Mouse (Mus musculus) limb, embryonic 14.5 days (tissue): ENCODE measurements around the gene Snx29. TPM values are rescaled to one million over a fixed set of nuclear protein-coding genes. Genes with fewer than 3 reads are reported as not detected.

ENCODE experiments used
- ATAC-seq: fragments of 200-750 bp; cut with Nextera tagmentation; 2 replicates; pipeline ENCODE4 v1.8.0; 2017; ENCODE audit warnings: low read depth, moderate number of reproducible peaks, moderate TSS enrichment; ENCODE audit not compliant: low FRiP score
- DNase-seq: peaks from one replicate; pipeline ENCODE4 v3.0.0-alpha.2; 2015; ENCODE audit warnings: low spot score
- H3K27ac ChIP-seq: fragments of 300-500 bp; sonication (generic); replicated peaks from 2 replicates; pipeline ENCODE4 v1.5.1; 2014; ENCODE audit warnings: low read depth, mild to moderate bottlenecking, low read length, moderate library complexity, mixed read lengths
- H3K27me3 ChIP-seq: fragments of 300-500 bp; sonication (generic); 2 replicates; pipeline ENCODE4 v1.6.1; 2014; ENCODE audit warnings: low read length, mixed read lengths; ENCODE audit not compliant: control insufficient read depth, insufficient read depth
- H3K36me3 ChIP-seq: fragments of 300-500 bp; sonication (generic); 2 replicates; pipeline ENCODE4 v1.6.1; 2014; ENCODE audit warnings: mild to moderate bottlenecking, low read length, moderate library complexity, mixed read lengths; ENCODE audit not compliant: control insufficient read depth, insufficient read depth
- H3K4me1 ChIP-seq: fragments of 300-500 bp; sonication (generic); 2 replicates; pipeline ENCODE4 v1.6.1; 2014; ENCODE audit warnings: antibody characterized with exemption, low read length, mixed read lengths; ENCODE audit not compliant: control insufficient read depth, insufficient read depth
- H3K4me2 ChIP-seq: fragments of 300-500 bp; sonication (generic); replicated peaks from 2 replicates; pipeline ENCODE4 v1.6.1; 2014; ENCODE audit warnings: low read depth, mild to moderate bottlenecking, low read length, moderate library complexity; ENCODE audit not compliant: severe bottlenecking
- H3K4me3 ChIP-seq: fragments of 300-500 bp; sonication (generic); replicated peaks from 2 replicates; pipeline ENCODE4 v1.5.1; 2014; ENCODE audit warnings: low read length
- H3K9ac ChIP-seq: fragments of 300-500 bp; sonication (generic); 2 replicates; pipeline ENCODE4 v1.6.1; 2014; ENCODE audit warnings: mild to moderate bottlenecking, low read depth, low read length, moderate library complexity; ENCODE audit not compliant: severe bottlenecking
- H3K9me3 ChIP-seq: fragments of 300-500 bp; sonication (generic); 2 replicates; pipeline ENCODE4 v1.6.1; 2016; ENCODE audit warnings: low read length; ENCODE audit not compliant: control insufficient read depth
- POLR2A ChIP-seq: fragments of 200-500 bp; IDR thresholded peaks from 2 replicates; pipeline ENCODE4 v1.8.0; 2012; ENCODE audit warnings: inconsistent platforms, mild to moderate bottlenecking, moderate library complexity, borderline replicate concordance; ENCODE audit not compliant: insufficient read depth, insufficient read length; ENCODE audit errors: extremely low read depth
- WGBS: fragments of 180-500 bp; shearing (Covaris S2); extraction: QIAGEN DNeasy Blood & Tissue Kit; methylation state at CpG from one replicate; pipeline ENCODE4 v1.1.7; 2014; 5-methylcytosine and 5-hydroxymethylcytosine counted together
- polyA plus RNA-seq, 2 experiments: library from polyadenylated mRNA; depleted of rRNA in 1 of 2; stranded (reverse) in 1 of 2; unstranded in 1 of 2; fragments of >200 nt; fragmentation: Nextera tagmentation in 1 of 2; extraction: Ambion mirVana in 1 of 2; gene quantifications; 2 replicates each; pipeline versions ENCODE4 v1.2.1 to v1.2.3; 2012 to 2014

Snx29 gene
- polyA plus RNA-seq (2012; rRNA removed) (4.9 and 6.7 TPM in 2 replicates), polyA plus RNA-seq (2014; fragmentation: Nextera tagmentation; extraction: Ambion mirVana) (9.3 and 11.2 TPM in 2 replicates)

GRCm38 (mm10) chr16:11322409-11323323 lies at the start of gene Snx29:
Gene Snx29, plus strand, starts transcription at chr16:11322908.
- Histone ChIP-seq H3K27ac (peak within 1 kb of the TSS; percentile 39; the same call in 1 of the 2 replicates), H3K36me3 (no peaks in the 10 kb centered on the region), H3K27me3 (no peaks in the 10 kb centered on the region), H3K4me2 (peak within 1 kb of the TSS; percentile 94), H3K4me1 (peaks cover 10% of the 10 kb centered on the region), H3K9me3 (no peaks in the 10 kb centered on the region), H3K4me3 (peak within 1 kb of the TSS; percentile 81), H3K9ac (peak within 1 kb of the TSS; percentile 78)
- ATAC-seq (peak; percentile 98), DNase-seq (peak; percentile 92)
- TF ChIP-seq POLR2A, result no peak
- 5% methylated on average over 52 of the region's 61 CpGs for WGBS

- ATAC-seq (no peak), DNase-seq (no peak)
- WGBS, result 64% methylated on average over 3 of the region's 3 CpGs
- no peak overlapping the region for H3K4me2 ChIP-seq
- H3K27me3 ChIP-seq, result no peaks in the 10 kb centered on the region
- TF ChIP-seq POLR2A, result no peak
- H3K36me3 ChIP-seq, result no peaks in the 10 kb centered on the region
- H3K9ac ChIP-seq, result no peak overlapping the region
- no peaks in the 10 kb centered on the region for H3K9me3 ChIP-seq
- no peaks in the 10 kb centered on the region for H3K4me1 ChIP-seq
- H3K27ac ChIP-seq, result no peak overlapping the region
- H3K4me3 ChIP-seq, result no peak overlapping the region
Measured at GRCm38 (mm10) chr16:11276888-11277287, 45.8 kb upstream of the Snx29 start.

- no peak for ATAC-seq
- DNase-seq, result no peak
- no peaks in the 10 kb centered on the region for H3K9me3 ChIP-seq
- H3K4me1 ChIP-seq, result no peaks in the 10 kb centered on the region
- no peak overlapping the region for H3K4me3 ChIP-seq
- WGBS, result 80% methylated on average over 6 of the region's 6 CpGs
- H3K36me3 ChIP-seq, result no peaks in the 10 kb centered on the region
- H3K27ac ChIP-seq, result no peak overlapping the region
- no peak for TF ChIP-seq POLR2A
- H3K9ac ChIP-seq, result no peak overlapping the region
- no peak overlapping the region for H3K4me2 ChIP-seq
- no peaks in the 10 kb centered on the region for H3K27me3 ChIP-seq
Measured at GRCm38 (mm10) chr16:11278778-11279177, 43.9 kb upstream of the Snx29 start.

- H3K36me3 ChIP-seq, result no peaks in the 10 kb centered on the region
- no peak for TF ChIP-seq POLR2A
- no peaks in the 10 kb centered on the region for H3K4me1 ChIP-seq
- H3K4me3 ChIP-seq, result no peak overlapping the region
- no peak overlapping the region for H3K27ac ChIP-seq
- no peak for DNase-seq
- H3K27me3 ChIP-seq, result no peaks in the 10 kb centered on the region
- no peak overlapping the region for H3K4me2 ChIP-seq
- whole genome bisulfite sequencing, result 81% methylated on average over 5 of the region's 5 CpGs
- H3K9ac ChIP-seq, result no peak overlapping the region
- H3K9me3 ChIP-seq, result no peaks in the 10 kb centered on the region
- ATAC-seq, result no peak
Measured at GRCm38 (mm10) chr16:11282655-11283232, 40.0 kb upstream of the Snx29 start.

GRCm38 (mm10) chr16:11284881-11285280 lies 37.8 kb upstream of the Snx29 start:
- ATAC-seq (no peak), DNase-seq (no peak)
- Histone ChIP-seq H3K4me1 (no peaks in the 10 kb centered on the region), H3K27me3 (no peaks in the 10 kb centered on the region), H3K4me3 (no peak overlapping the region), H3K27ac (no peak overlapping the region), H3K9ac (no peak overlapping the region), H3K9me3 (peaks cover 7% of the 10 kb centered on the region), H3K36me3 (no peaks in the 10 kb centered on the region), H3K4me2 (no peak overlapping the region)
- no peak for TF ChIP-seq POLR2A
- 86% methylated on average over 2 of the region's 2 CpGs for WGBS
